9 mouse cellular contexts compared by ENCODE assay signal in genomic region chr13:73907683-73908412, GRCm38 (mm10). TPM values are rescaled to one million over a fixed set of nuclear protein-coding genes. Genes with fewer than 3 reads are reported as not detected.
DNase-seq lines count a peak whose midpoint lies in the region; ATAC-seq lines count a peak whose summit lies in the region.
"Had no signal": no experiment of that assay in that cellular context is flagged by ENCODE, and none has a peak within 500 bp of the region (broad histone marks: within the 10 kb centered on the region; RNA-seq: fewer than 3 reads in every experiment).

No protein-coding gene starts in this region.

- H3K9ac ChIP-seq in limb, embryonic 11.5 days (ENCODE audit: low read length) = no peak overlapping the region
- no peak overlapping the region for H3K9ac ChIP-seq in neural tube, embryonic 14.5 days (replicated peaks; ENCODE audit: low read depth, low read length)
- H3K9ac ChIP-seq: embryonic facial prominence, embryonic 15.5 days had no signal

- intact Hi-C loops in left cerebral cortex, postnatal 10 days (cut with DNase I) = loop anchor here (2.0 to 10.0 kb wide), 3 partner anchors 71 to 263 kb away; no protein-coding TSS in a partner anchor

- no peaks in the 10 kb centered on the region for H3K9me3 ChIP-seq in limb, embryonic 11.5 days (ENCODE audit: control insufficient read depth, low read length)
- H3K9me3 ChIP-seq in limb, embryonic 10.5 days (replicated peaks) = no peaks in the 10 kb centered on the region
- H3K9me3 ChIP-seq in hindbrain, embryonic 10.5 days = no peaks in the 10 kb centered on the region
- H3K9me3 ChIP-seq in neural tube, embryonic 14.5 days (ENCODE audit: control insufficient read depth, low read length) = no peaks in the 10 kb centered on the region
- H3K9me3 ChIP-seq: embryonic facial prominence, embryonic 15.5 days had no signal

- peak; percentile 50 for DNase-seq in limb, embryonic 11.5 days (ENCODE audit: low spot score)
- no peak for DNase-seq in limb, embryonic 10.5 days (ENCODE audit: low spot score)
- DNase-seq in MN1 (ENCODE audit: low spot score) = peak; percentile 53
- peak; percentile 18 for DNase-seq in hindbrain, embryonic 10.5 days (ENCODE audit: low spot score)
- DNase-seq in left cerebral cortex, postnatal 10 days (ENCODE audit: extremely low spot score in 1 of 2, low spot score in 2 of 2) = peak; percentile 48 to 53
- DNase-seq in urinary bladder, postnatal 4 days (ENCODE audit: low spot score in 2 of 2) = no peak

- ATAC-seq in limb, embryonic 11.5 days (ENCODE audit: insufficient number of reproducible peaks, low FRiP score, low TSS enrichment, low read depth) = no peak
- ATAC-seq in common myeloid progenitor, adult 5-6 weeks (replicated peaks; ENCODE audit: low read depth, poor library complexity, severe bottlenecking) = peak; percentile 98
- ATAC-seq in neural tube, embryonic 14.5 days (ENCODE audit: low read depth) = peak; percentile 90

- 64% methylated on average over 2 of the region's 2 CpGs for WGBS in limb, embryonic 11.5 days
- 72% methylated on average over 2 of the region's 2 CpGs for WGBS in limb, embryonic 10.5 days
- WGBS in hindbrain, embryonic 10.5 days = 62% methylated on average over 2 of the region's 2 CpGs
- 68% methylated on average over 2 of the region's 2 CpGs for WGBS in neural tube, embryonic 14.5 days

- H3K4me2 ChIP-seq in limb, embryonic 11.5 days (ENCODE audit: low read depth, severe bottlenecking) = no peak overlapping the region
- no peak overlapping the region for H3K4me2 ChIP-seq in neural tube, embryonic 14.5 days (ENCODE audit: low read depth, low read length)
- H3K4me2 ChIP-seq: embryonic facial prominence, embryonic 15.5 days had no signal

- no peak overlapping the region for H3K27ac ChIP-seq in limb, embryonic 11.5 days (replicated peaks; ENCODE audit: low read depth, low read length)
- no peak overlapping the region for H3K27ac ChIP-seq in limb, embryonic 10.5 days
- no peak overlapping the region for H3K27ac ChIP-seq in hindbrain, embryonic 10.5 days
- no peak overlapping the region for H3K27ac ChIP-seq in neural tube, embryonic 14.5 days (ENCODE audit: low read depth, low read length)
- H3K27ac ChIP-seq: embryonic facial prominence, embryonic 15.5 days had no signal

- H3K36me3 ChIP-seq in limb, embryonic 11.5 days (ENCODE audit: control insufficient read depth, insufficient read depth, low read length) = 0 out of 2 replicates have a peak, but pooled peaks cover 2% of the 10 kb centered on the region
- H3K36me3 ChIP-seq in limb, embryonic 10.5 days = peaks cover 44% of the 10 kb centered on the region
- peaks cover 26% of the 10 kb centered on the region for H3K36me3 ChIP-seq in hindbrain, embryonic 10.5 days
- H3K36me3 ChIP-seq in neural tube, embryonic 14.5 days (ENCODE audit: control insufficient read depth, insufficient read depth, low read length) = no peaks in the 10 kb centered on the region

- no peak overlapping the region for H3K4me3 ChIP-seq in limb, embryonic 11.5 days (ENCODE audit: low read depth, low read length)
- H3K4me3 ChIP-seq in limb, embryonic 10.5 days = no peak overlapping the region
- H3K4me3 ChIP-seq in hindbrain, embryonic 10.5 days = no peak overlapping the region
- H3K4me3 ChIP-seq in neural tube, embryonic 14.5 days (ENCODE audit: low read depth, low read length) = no peak overlapping the region
- H3K4me3 ChIP-seq: embryonic facial prominence, embryonic 15.5 days had no signal

- no peaks in the 10 kb centered on the region for H3K27me3 ChIP-seq in limb, embryonic 11.5 days (ENCODE audit: control insufficient read depth, insufficient read depth, low read length)
- H3K27me3 ChIP-seq in limb, embryonic 10.5 days (ENCODE audit: low read depth, poor library complexity, severe bottlenecking) = no peaks in the 10 kb centered on the region
- H3K27me3 ChIP-seq in hindbrain, embryonic 10.5 days (ENCODE audit: insufficient read depth, poor library complexity, severe bottlenecking) = no peaks in the 10 kb centered on the region
- no peaks in the 10 kb centered on the region for H3K27me3 ChIP-seq in neural tube, embryonic 14.5 days (ENCODE audit: control insufficient read depth, insufficient read depth, low read length)
- H3K27me3 ChIP-seq: embryonic facial prominence, embryonic 15.5 days had no signal

- H3K4me1 ChIP-seq in limb, embryonic 11.5 days (ENCODE audit: control insufficient read depth, insufficient read depth, low read length) = no peaks in the 10 kb centered on the region
- no peaks in the 10 kb centered on the region for H3K4me1 ChIP-seq in limb, embryonic 10.5 days
- H3K4me1 ChIP-seq in hindbrain, embryonic 10.5 days (replicated peaks) = no peaks in the 10 kb centered on the region
- H3K4me1 ChIP-seq in neural tube, embryonic 14.5 days (ENCODE audit: control insufficient read depth, insufficient read depth, low read length) = no peaks in the 10 kb centered on the region
- H3K4me1 ChIP-seq: embryonic facial prominence, embryonic 15.5 days had no signal

RNA-seq across cellular contexts. Expression of gene Trip13, which starts 29.7 kb away (rescaled TPM):
- polyA plus RNA-seq in limb, embryonic 11.5 days (2014; fragmentation: Nextera tagmentation; extraction: Ambion mirVana) = 73.4 and 73.5 TPM in 2 replicates
- 80.2 and 81.1 TPM in 2 replicates for polyA plus RNA-seq in limb, embryonic 10.5 days (2016; fragmentation: Nextera tagmentation; extraction: Ambion mirVana)
- total RNA-seq in common myeloid progenitor, adult 5-6 weeks (2017) = 41.1 and 42.8 TPM in 2 replicates
- polyA plus RNA-seq in hindbrain, embryonic 10.5 days (2016; fragmentation: Nextera tagmentation; extraction: Ambion mirVana) = 51.5 and 61.9 TPM in 2 replicates
- 1 to 10 TPM; 1.6 to 2.0 TPM for total RNA-seq in left cerebral cortex, postnatal 10 days (2021)
- 7.8 and 8.7 TPM in 2 replicates for polyA plus RNA-seq in neural tube, embryonic 14.5 days (2014; fragmentation: Nextera tagmentation; extraction: Ambion mirVana)

RNA-seq across cellular contexts. Expression of gene Brd9, which starts 29.8 kb away (rescaled TPM):
- 60.0 and 66.8 TPM in 2 replicates for polyA plus RNA-seq in limb, embryonic 11.5 days (2014; fragmentation: Nextera tagmentation; extraction: Ambion mirVana)
- polyA plus RNA-seq in limb, embryonic 10.5 days (2016; fragmentation: Nextera tagmentation; extraction: Ambion mirVana) = 42.8 and 55.3 TPM in 2 replicates
- total RNA-seq in common myeloid progenitor, adult 5-6 weeks (2017) = 71.1 and 113 TPM in 2 replicates
- 56.3 and 64.6 TPM in 2 replicates for polyA plus RNA-seq in hindbrain, embryonic 10.5 days (2016; fragmentation: Nextera tagmentation; extraction: Ambion mirVana)
- total RNA-seq in left cerebral cortex, postnatal 10 days (2021) = 10 to 100 TPM; 84.8 to 92.0 TPM
- 85.7 and 89.5 TPM in 2 replicates for polyA plus RNA-seq in neural tube, embryonic 14.5 days (2014; fragmentation: Nextera tagmentation; extraction: Ambion mirVana)

RNA-seq across cellular contexts. Expression of gene Zdhhc11, which starts 55.8 kb away (rescaled TPM):
- not detected in 2 replicates for polyA plus RNA-seq in limb, embryonic 11.5 days (2014; fragmentation: Nextera tagmentation; extraction: Ambion mirVana)
- polyA plus RNA-seq in limb, embryonic 10.5 days (2016; fragmentation: Nextera tagmentation; extraction: Ambion mirVana) = not detected in 2 replicates
- not detected in 2 replicates for total RNA-seq in common myeloid progenitor, adult 5-6 weeks (2017)
- not detected in 2 replicates for polyA plus RNA-seq in hindbrain, embryonic 10.5 days (2016; fragmentation: Nextera tagmentation; extraction: Ambion mirVana)
- total RNA-seq in left cerebral cortex, postnatal 10 days (2021) = not detected
- not detected in 2 replicates for polyA plus RNA-seq in neural tube, embryonic 14.5 days (2014; fragmentation: Nextera tagmentation; extraction: Ambion mirVana)
- polyA plus RNA-seq: embryonic facial prominence, embryonic 15.5 days had no signal

Comparison
In these comparisons a context has a peak if more than half of its experiments do, and no peak if none do; other contexts are left out.
1. DNase-seq: peak in limb, embryonic 11.5 days (single experiment), MN1 (single experiment), hindbrain, embryonic 10.5 days (single experiment) and left cerebral cortex, postnatal 10 days (2 of 2); none in limb, embryonic 10.5 days (single experiment) and urinary bladder, postnatal 4 days (0 of 2).